Mouse (Mus musculus) liver, embryonic 14.5 days (tissue): ENCODE results near the gene Hsd11b1. TPM values are rescaled to one million over a fixed set of nuclear protein-coding genes. Genes with fewer than 3 reads are reported as not detected.

ENCODE experiments used
- ATAC-seq: fragments of 200-750 bp; cut with Nextera tagmentation; 2 replicates; pipeline ENCODE4 v1.8.0; 2017; ENCODE audit warnings: moderate number of reproducible peaks, mild to moderate bottlenecking, moderate library complexity; ENCODE audit not compliant: insufficient read depth
- DNase-seq, 3 experiments: peaks; one replicate each; pipeline ENCODE4 v3.0.0-alpha.2; 2012 to 2013; ENCODE audit warnings: low read depth in 3 of 3, low spot score in 3 of 3
- H3K27ac ChIP-seq: fragments of 300-500 bp; sonication (generic); 2 replicates; pipeline ENCODE4 v1.5.1; 2014; ENCODE audit warnings: moderate library complexity, mild to moderate bottlenecking, control low read depth, inconsistent platforms
- H3K27me3 ChIP-seq: fragments of 300-500 bp; sonication (generic); 2 replicates; pipeline ENCODE4 v1.6.1; 2014; ENCODE audit warnings: mild to moderate bottlenecking, low read length, moderate library complexity; ENCODE audit not compliant: control insufficient read depth, insufficient read depth
- H3K36me3 ChIP-seq: fragments of 300-500 bp; sonication (generic); replicated peaks from 2 replicates; pipeline ENCODE4 v1.6.1; 2014; ENCODE audit warnings: low read depth; ENCODE audit not compliant: control insufficient read depth, insufficient read depth
- H3K4me1 ChIP-seq, 2 experiments: fragments of 200-500 bp in 1 of 2; fragments of 300-500 bp in 1 of 2; sonication (generic) in 1 of 2; replicated peaks; 2 replicates each; pipeline ENCODE4 v1.6.1; 2012 to 2014; ENCODE audit warnings: antibody characterized with exemption in 1 of 2, inconsistent platforms in 1 of 2, low read length in 1 of 2; ENCODE audit not compliant: control insufficient read depth in 2 of 2, insufficient read depth in 2 of 2
- H3K4me2 ChIP-seq: fragments of 300-500 bp; sonication (generic); 2 replicates; pipeline ENCODE4 v1.6.1; 2014; ENCODE audit warnings: low read depth, mild to moderate bottlenecking, control low read depth, moderate library complexity
- H3K4me3 ChIP-seq, 2 experiments: fragments of 200-500 bp in 1 of 2; fragments of 300-500 bp in 1 of 2; sonication (generic) in 1 of 2; 2 replicates each; pipeline ENCODE4 v1.5.1; 2012 to 2014; ENCODE audit warnings: low read depth in 2 of 2, low read length in 2 of 2, mild to moderate bottlenecking in 2 of 2, control low read depth in 1 of 2, inconsistent platforms in 1 of 2, moderate library complexity in 1 of 2; ENCODE audit not compliant: insufficient read depth in 1 of 2
- H3K9ac ChIP-seq: fragments of 300-500 bp; sonication (generic); replicated peaks from 2 replicates; pipeline ENCODE4 v1.6.1; 2014; ENCODE audit warnings: mild to moderate bottlenecking, control low read depth, moderate library complexity
- H3K9me3 ChIP-seq: fragments of 300-500 bp; sonication (generic); 2 replicates; pipeline ENCODE4 v1.6.1; 2016; ENCODE audit warnings: low read length, mixed read lengths; ENCODE audit not compliant: control insufficient read depth
- CTCF ChIP-seq: IDR thresholded peaks from 2 replicates; pipeline ENCODE4 v1.5.1; 2016; ENCODE audit warnings: antibody characterized with exemption, low read depth, control low read depth
- EP300 ChIP-seq: IDR thresholded peaks from 2 replicates; pipeline ENCODE4 v1.6.1; 2016; ENCODE audit warnings: antibody characterized with exemption, low read depth
- WGBS: fragments of 180-500 bp; shearing (Covaris S2); extraction: QIAGEN DNeasy Blood & Tissue Kit; methylation state at CpG from one replicate; pipeline ENCODE4 v1.1.7; 2014; ENCODE audit not compliant: insufficient replicate concordance; 5-methylcytosine and 5-hydroxymethylcytosine counted together
- polyA plus RNA-seq, 2 experiments: library from polyadenylated mRNA; depleted of rRNA in 1 of 2; stranded (reverse) in 1 of 2; unstranded in 1 of 2; fragments of >200 nt; fragmentation: Nextera tagmentation in 1 of 2; extraction: Ambion mirVana in 1 of 2; gene quantifications; 2 replicates each; pipeline versions ENCODE4 v1.2.1 to v1.2.3; 2012 to 2014

The Hsd11b1 gene
- polyA plus RNA-seq, 2 experiments, result 2.1 to 5.5 TPM

DNA sequence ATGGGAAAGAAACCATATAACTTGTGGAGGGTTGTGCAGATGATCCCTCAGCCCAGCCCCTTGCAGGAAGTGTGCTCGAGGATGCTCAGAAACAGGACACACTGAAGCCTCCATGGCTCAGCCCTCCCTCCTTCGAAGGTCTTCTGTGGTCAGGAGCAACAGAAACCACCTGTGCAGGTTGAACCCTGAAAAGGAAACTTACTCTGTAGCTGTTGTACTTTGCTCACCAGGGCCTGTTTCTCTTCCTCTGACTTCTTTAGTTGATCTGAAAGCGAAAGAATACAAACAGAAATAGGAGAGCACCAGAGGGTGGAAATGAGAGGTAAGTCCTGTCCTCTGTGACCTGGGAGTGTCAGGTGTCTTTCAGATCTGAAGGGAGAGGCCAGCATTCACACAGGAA lies 82.8 kb downstream of the Hsd11b1 start:
- Histone ChIP-seq H3K9me3 (no peaks in the 10 kb centered on the region), H3K27ac (no peak overlapping the region), H3K27me3 (no peaks in the 10 kb centered on the region), H3K4me2 (no peak overlapping the region), H3K36me3 (no peaks in the 10 kb centered on the region), H3K9ac (no peak overlapping the region), H3K4me3 (no peak overlapping the region), H3K4me1 (no peaks in the 10 kb centered on the region)
- DNase-seq, result no peak
- WGBS, result 58% methylated on average over 3 of the region's 3 CpGs
- no peak for TF ChIP-seq EP300
- no peak for TF ChIP-seq CTCF
- ATAC-seq, result no peak

DNA sequence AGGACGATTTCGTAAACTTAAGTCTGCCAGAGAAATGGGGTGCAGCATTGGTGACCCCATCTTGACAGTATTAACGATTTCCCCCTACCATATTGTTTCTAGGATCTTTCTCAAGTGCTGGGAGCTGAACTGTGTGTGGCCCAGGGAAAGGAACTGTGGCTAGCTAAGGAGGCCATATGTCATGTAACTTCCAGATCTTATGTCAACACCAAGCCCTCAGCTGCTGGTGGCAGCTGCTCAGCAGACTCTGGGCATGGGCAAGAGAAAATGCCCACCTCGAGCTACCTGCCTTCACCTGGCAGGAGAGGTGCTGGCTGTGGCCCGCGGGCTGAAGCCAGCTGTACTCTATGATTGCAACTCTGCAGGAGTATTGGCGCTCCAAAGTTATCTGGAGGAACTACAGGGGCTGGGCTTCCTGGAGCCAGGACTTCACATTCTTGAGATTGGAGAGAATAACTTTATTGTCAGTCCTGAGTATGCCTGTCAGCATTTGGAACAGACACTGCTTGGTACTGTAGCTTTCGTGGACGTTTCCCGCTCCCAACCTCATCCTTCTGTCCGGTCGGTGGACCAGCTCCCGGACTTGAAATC lies 89.6 kb downstream of the Hsd11b1 start:
- 67% methylated on average over 13 of the region's 13 CpGs for WGBS
- peak overlapping the region; percentile 81 for H3K4me2 ChIP-seq
- peaks cover 13 to 22% of the 10 kb centered on the region in 2 experiments for H3K4me1 ChIP-seq
- no peaks in the 10 kb centered on the region for H3K36me3 ChIP-seq
- DNase-seq (no peak), ATAC-seq (no peak)
- peak overlapping the region; percentile 67 to 99 for H3K4me3 ChIP-seq
- no peaks in the 10 kb centered on the region for H3K9me3 ChIP-seq
- peak overlapping the region; percentile 83 for H3K9ac ChIP-seq
- H3K27ac ChIP-seq, result no peak overlapping the region
- TF ChIP-seq EP300, result no peak
- no peaks in the 10 kb centered on the region for H3K27me3 ChIP-seq

GRCm38 (mm10) chr1:193173810-193174129 lies 90.1 kb downstream of the Hsd11b1 start:
- peak overlapping the region; percentile 67 to 99 for H3K4me3 ChIP-seq
- no peaks in the 10 kb centered on the region for H3K36me3 ChIP-seq
- H3K27ac ChIP-seq, result peak overlapping the region; percentile 45
- WGBS, result 12% methylated on average over 9 of the region's 9 CpGs
- no peak for ATAC-seq
- peak overlapping the region; percentile 83 for H3K9ac ChIP-seq
- H3K27me3 ChIP-seq, result no peaks in the 10 kb centered on the region
- H3K9me3 ChIP-seq, result no peaks in the 10 kb centered on the region
- DNase-seq, result no peak
- TF ChIP-seq EP300, result no peak
- TF ChIP-seq CTCF, result no peak
- H3K4me2 ChIP-seq, result peak overlapping the region; percentile 81
- H3K4me1 ChIP-seq, result peaks cover 13 to 22% of the 10 kb centered on the region in 2 experiments

- Histone ChIP-seq H3K27me3 (no peaks in the 10 kb centered on the region), H3K4me3 (peak overlapping the region; percentile 67 to 99), H3K27ac (peak overlapping the region; percentile 45), H3K4me1 (peaks cover 13 to 22% of the 10 kb centered on the region in 2 experiments), H3K4me2 (peak overlapping the region; percentile 81), H3K9me3 (no peaks in the 10 kb centered on the region), H3K36me3 (no peaks in the 10 kb centered on the region), H3K9ac (peak overlapping the region; percentile 85)
- TF ChIP-seq EP300 (no peak), CTCF (peak; percentile 48)
- DNase-seq (peak; percentile 98), ATAC-seq (peak; percentile 98)
- WGBS, result under 1% methylated on average over 48 of the region's 48 CpGs
These were observed 90.7 kb downstream of the Hsd11b1 start for GRCm38 (mm10) chr1:193172991-193173809.

Other genes with a start within 250 kb of the Hsd11b1 start
- gene Syt14, start 228.3 kb downstream of the Hsd11b1 start, polyA plus RNA-seq (2012; rRNA removed), result 3.5 and 4.8 TPM in 2 replicates
- gene Syt14, start 228.3 kb downstream of the Hsd11b1 start, polyA plus RNA-seq (2014; fragmentation: Nextera tagmentation; extraction: Ambion mirVana), result 4.7 and 5.2 TPM in 2 replicates
- 8.5 and 9.5 TPM in 2 replicates for gene Diexf, start 133.8 kb downstream of the Hsd11b1 start, polyA plus RNA-seq (2012; rRNA removed)
- 2.4 and 2.7 TPM in 2 replicates for gene Diexf, start 133.8 kb downstream of the Hsd11b1 start, polyA plus RNA-seq (2014; fragmentation: Nextera tagmentation; extraction: Ambion mirVana)
- 1.7 and 1.9 TPM in 2 replicates for gene Irf6, start 111.0 kb downstream of the Hsd11b1 start, polyA plus RNA-seq (2012; rRNA removed)
- gene Irf6, start 111.0 kb downstream of the Hsd11b1 start, polyA plus RNA-seq (2014; fragmentation: Nextera tagmentation; extraction: Ambion mirVana), result 1.5 and 3.0 TPM in 2 replicates
- 2.0 and 2.3 TPM in 2 replicates for gene A130010J15Rik, start 96.0 kb downstream of the Hsd11b1 start, polyA plus RNA-seq (2012; rRNA removed)
- 3.8 and 4.5 TPM in 2 replicates for gene A130010J15Rik, start 96.0 kb downstream of the Hsd11b1 start, polyA plus RNA-seq (2014; fragmentation: Nextera tagmentation; extraction: Ambion mirVana)
- 3.5 and 5.1 TPM in 2 replicates for gene Traf3ip3, start 62.4 kb downstream of the Hsd11b1 start, polyA plus RNA-seq (2012; rRNA removed)
- gene Traf3ip3, start 62.4 kb downstream of the Hsd11b1 start, polyA plus RNA-seq (2014; fragmentation: Nextera tagmentation; extraction: Ambion mirVana), result 4.2 and 4.9 TPM in 2 replicates
- gene Lamb3, start 56.4 kb downstream of the Hsd11b1 start, polyA plus RNA-seq (2012; rRNA removed), result 0.17 and 0.88 TPM in 2 replicates
- gene Lamb3, start 56.4 kb downstream of the Hsd11b1 start, polyA plus RNA-seq (2014; fragmentation: Nextera tagmentation; extraction: Ambion mirVana), result 0.11 and 0.28 TPM in 2 replicates
- gene G0s2, start 9.1 kb upstream of the Hsd11b1 start, polyA plus RNA-seq (2012; rRNA removed), result 54.9 and 57.0 TPM in 2 replicates
- 65.5 and 71.8 TPM in 2 replicates for gene G0s2, start 9.1 kb upstream of the Hsd11b1 start, polyA plus RNA-seq (2014; fragmentation: Nextera tagmentation; extraction: Ambion mirVana)
- gene Camk1g, start 106.2 kb upstream of the Hsd11b1 start, polyA plus RNA-seq (2012; rRNA removed), result 0.15 and 0.19 TPM in 2 replicates
- gene Camk1g, start 106.2 kb upstream of the Hsd11b1 start, polyA plus RNA-seq (2014; fragmentation: Nextera tagmentation; extraction: Ambion mirVana), result 0.06 and 0.23 TPM in 2 replicates